Mouse (Mus musculus) right cerebral cortex, adult 2 months (tissue): Measurements from ENCODE around the gene Gm11099.

Experiments used
- DNase-seq, 2 experiments: peaks; one replicate each; pipeline ENCODE4 v3.0.0; 2021 to 2022; ENCODE audit warnings: low spot score in 2 of 2

The Gm11099 gene

DNA sequence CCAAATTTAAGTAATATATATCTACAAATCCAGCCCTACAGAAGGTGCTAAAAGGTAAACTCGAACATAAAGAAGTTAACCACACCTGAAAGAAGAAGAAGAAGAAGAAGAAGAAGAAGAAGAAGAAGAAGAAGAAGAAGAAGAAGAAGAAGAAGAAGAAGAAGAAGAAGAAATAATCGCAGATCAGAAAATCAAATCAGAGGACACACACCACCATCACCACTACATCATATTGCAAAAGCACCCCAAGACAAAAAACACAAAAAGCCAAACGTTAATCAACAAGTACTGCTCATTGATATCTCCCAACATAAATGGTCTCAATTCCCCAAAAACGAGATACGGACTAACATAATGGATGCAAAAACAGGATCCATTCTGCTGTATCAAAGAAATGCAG is at the start of gene Gm11099:
Gene Gm11099, plus strand, starts transcription at position 301 of the 400 bp plus-strand sequence.
- no peak for DNase-seq

DNA sequence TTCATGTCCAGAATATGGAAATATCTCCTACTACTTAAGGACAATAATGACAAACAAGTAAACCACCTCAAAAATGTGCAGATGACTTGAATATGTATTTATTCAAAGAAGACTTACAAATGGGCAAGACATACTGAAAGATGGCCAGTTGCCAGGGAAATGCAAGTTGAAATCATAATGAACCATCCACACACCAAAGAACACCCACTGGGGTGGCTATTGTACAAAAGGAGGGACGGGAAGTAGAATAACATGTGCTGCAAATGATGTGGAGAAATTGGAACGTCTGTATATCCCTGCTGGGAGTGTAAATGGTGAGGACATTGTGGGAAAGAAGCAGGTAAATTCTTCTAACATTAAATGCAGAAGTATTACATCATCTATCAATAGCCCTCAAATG is 46.3 kb upstream of the Gm11099 start:
- no peak for DNase-seq

DNA sequence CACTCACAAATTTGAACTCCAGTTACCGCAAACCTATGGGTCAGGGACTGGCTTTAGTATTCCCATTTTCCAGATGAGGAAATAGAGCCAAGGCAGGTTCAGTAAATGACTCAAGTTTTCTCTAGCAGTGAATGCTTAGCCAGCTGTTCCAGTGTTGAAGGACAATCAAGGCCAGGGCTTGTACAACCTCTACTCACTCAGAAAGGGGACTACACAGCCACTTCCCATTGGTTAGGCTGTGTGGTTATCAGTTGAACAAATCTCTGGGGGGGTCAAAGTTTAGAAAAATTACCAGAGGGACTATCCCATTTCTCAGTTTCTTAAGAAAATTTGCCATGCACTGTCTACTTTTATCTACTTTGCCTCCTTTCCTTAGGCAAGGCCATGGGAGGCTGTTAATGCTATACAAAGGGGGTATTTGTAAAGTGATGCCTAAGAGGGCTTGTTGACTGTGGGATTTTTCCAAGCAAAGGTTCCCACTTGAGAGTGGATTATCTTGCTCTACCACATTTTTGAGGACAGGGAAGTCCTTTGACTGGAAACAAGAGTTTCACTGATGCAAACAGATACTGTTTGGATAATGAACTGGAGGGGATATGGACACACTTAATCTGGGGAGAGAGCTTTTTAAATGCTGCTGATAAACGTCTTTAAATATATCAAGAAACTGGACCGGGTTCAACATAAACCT is 30.2 kb upstream of the Gm11099 start:
- no peak for DNase-seq

DNA sequence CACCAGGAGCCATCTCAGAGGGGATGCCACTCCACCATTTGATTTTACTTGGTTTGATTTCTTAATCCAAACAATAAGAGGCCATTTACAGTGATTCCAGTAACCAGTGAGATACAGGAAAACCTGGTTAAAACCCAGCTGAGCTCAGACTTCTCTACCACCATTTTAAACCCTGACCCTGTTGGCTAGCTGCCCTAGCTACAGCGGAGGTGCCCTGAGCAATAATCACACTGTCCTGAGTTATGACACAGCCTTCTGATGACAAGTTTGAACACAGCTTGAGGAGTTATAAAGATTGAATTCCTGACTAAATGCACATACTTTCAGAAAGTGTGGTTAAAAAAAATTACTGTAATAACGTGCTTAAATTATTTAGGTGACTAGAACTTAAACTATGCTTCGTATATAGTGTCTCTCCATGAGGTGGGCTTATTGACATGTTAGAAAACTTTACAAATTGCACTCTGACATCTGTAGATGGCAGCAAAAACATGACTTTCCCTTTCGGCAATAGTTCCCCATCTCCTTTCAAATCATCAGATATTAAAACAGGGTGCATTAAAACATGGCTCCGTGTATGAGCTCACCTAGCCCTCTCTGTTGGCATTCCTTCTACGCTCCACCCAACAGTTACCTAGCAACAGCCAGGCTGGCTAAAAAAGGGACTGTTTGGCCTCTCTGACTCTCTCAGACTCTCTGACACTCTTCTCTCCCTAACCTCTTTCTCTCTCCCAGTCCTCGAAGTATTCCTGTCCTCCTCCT is 29.1 kb upstream of the Gm11099 start:
- peak in 1 of 2 experiments; percentile 6 for DNase-seq

DNA sequence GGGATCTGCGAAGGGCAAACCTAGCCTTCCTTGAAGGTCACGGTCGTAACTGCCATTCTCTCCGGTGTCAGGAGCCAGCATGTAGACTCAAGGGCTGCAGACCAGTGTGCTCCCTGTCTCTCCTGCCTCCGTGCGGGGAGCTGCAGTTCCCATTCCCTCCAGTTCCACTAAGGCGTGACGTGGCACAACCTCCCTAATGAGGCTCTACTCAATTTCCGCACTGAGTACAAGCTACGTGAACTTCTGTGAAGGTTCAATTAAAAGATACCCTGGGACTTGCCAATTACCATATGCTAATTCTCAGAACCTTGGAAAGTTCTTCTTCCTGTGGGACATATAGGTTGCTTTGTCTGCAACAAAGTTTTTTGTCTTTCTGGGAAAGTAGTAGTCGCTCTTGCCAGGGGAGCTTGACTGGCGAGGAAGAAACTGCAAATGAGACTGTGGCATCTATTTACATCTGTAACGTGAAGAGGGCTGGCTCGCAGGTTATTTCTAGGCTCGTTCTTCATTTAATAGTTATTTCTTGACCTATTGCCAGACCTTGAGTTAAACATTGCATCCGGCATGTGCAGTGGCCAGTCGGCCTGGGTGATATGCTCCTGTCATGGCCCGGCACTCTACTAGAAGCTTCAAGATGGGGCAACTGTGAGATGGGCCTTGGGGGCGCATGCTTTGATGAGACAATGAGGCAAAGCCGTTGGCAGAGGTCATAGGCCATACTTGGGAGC is 26.8 kb upstream of the Gm11099 start:
- DNase-seq = no peak

DNA sequence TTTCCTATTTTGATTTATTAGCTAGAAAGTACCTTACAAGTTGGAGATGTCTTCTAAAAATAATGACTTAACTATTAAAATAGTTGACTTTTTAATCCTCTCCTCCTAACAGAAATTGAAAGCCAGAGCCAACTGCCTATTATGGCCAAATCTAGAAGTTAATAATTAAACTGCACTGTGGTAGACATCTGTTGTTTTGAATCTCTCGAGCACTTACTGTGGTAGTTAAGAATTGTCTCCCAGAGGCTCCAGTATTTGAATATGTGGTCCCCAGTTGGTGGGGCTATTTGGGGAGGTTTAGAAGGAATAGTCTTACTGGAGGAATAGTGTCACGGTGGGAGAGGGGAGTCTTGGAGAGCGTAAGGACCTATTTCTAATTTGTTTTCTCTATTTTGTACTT is 18.2 kb upstream of the Gm11099 start:
- no peak for DNase-seq

DNA sequence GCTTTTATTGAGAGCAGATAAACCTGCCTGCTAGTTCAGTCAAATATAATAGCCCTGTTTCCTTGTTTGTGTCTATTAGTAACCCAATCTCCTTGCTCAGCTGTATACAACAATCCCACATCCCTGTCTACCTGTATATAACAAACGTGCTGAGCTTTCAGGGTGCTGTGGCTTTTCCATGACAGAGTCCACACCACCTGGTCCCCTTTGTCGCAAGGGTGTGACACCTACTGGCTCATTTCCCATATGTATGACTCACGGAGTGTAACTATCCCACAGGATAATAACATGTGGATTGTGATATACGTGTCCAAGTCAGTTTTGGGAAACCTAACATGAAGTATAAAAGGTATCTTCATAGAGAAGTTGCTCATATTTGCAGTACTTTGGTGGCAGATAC is 16.8 kb upstream of the Gm11099 start:
- no peak for DNase-seq

DNA sequence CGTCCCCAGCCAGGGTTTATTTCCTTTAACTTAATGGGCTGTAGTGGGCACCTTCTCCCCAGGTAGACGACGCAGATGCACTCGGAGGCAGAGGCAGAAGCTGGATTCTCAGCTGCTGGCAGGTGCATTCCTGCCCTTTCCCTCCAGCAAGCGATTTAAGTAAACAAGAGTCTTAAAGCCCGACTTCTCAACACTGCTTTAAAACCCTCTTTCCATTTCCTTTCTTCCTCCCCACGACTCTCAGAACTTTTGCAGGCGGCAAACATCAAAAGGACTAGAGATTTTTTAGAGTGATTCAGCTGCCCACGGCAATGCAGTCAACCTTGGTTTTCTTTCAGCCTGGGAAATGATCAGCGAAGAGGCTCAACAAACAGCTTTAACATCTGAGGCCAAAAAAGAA is 14.7 kb upstream of the Gm11099 start:
- DNase-seq = no peak

DNA sequence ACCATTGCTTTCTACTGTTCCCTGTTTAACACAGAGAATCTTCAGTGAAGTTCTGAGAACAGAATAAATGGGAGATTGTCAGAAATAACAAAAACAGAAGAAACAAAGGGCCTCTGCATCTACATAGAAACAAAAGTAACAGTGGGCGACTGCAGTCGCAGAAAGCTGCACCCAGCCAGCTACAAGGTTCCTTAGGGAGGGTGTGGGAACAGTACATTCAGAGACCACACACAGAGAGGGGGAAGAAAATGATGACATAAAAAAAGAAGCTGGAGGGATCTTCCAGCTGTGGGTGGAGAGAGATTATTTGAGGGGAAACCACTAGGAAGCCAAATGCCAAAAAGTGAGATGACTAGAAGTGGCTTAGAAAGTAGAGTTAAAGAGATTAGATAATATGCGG is 20.6 kb downstream of the Gm11099 start:
- DNase-seq = peak; percentile 13 to 18

DNA sequence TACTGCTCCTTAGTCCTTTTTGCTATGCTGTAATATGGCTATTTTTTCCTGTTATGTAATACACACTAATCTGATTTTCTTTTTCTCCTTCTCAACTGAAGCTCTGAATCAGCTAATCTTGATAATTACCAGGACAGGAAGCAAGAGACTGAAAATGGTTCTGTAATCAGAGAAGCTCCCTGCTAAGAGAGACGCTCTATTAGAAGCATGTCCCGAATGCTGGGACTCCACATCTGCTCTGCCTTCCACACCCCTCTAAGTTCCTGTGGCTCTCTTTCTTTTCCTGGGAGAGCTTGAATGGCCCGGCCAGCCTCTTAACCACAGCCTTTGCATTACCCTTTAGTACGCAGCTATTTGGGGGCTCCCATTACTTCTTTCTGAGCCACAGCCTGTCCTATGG is 45.8 kb downstream of the Gm11099 start:
- DNase-seq = no peak

DNA sequence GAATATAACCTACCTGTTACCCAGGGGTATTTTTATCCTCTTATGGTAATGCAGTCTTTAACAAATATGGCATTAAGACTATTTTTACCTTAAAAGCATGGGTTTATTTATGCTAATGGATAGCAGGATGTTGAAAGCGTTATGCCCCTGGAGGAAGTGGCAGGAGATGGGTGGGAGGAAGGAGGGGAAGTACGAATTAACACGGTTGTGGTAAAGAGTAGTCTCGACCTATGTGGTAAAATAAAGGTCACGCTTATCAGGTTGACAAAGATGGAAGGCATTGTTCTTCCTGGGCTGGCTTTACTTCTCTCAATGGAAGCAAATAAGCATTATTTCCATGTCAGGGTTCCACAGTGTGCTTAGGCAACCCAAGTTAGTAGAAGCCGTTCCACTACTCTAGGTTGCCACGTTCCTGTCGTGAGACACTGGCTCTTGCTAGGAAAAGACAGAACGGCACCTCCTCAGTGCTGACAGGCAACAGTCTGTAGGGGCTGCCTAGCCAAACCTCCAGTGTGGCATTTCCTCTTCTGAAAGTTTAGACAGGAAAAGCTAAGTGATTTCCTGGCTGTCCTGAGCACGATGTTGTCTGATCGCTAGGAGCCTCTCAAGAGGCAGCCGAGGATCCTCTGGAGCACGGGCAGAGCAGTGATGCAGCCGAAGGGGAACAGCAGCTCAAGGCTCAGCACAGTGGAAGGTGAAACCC is 47.7 kb downstream of the Gm11099 start:
- DNase-seq = no peak

DNA sequence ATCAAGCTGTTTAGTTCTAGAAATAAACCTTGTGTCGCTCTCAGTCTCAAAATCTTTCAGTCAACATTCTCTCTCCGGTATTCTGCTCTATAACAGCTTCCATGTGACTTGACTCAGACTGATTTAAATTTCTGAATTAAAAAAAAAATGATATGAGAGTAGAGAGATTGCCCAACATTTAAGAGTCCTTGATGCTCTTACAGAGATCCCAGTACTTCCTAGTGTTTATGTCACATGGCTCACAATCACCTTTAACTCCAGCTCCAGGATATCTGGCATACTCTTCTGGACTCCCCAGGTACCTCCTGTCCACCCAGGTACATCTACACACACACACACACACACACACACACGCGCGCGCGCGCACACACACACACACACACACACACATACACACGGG is 53.1 kb downstream of the Gm11099 start:
- DNase-seq = no peak

DNA sequence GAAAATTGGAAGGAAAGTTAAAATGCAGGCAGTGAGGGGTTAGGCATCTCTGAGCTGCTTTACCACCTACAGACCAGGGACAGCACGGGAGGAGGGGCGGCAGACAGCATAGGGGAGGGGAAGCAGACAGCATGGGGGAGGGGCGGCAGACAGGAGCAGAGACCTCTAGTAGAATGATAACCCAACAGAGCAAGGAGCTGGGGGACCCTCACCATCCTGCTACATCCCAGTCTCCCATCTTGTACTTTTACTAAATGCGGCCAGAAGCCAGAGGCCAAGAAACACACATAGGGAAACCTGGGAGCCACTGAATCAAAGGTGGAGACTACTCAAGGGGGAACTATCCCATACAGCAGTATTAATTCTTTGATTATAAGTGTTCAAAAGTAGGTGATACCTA is 59.1 kb downstream of the Gm11099 start:
- DNase-seq = no peak

DNA sequence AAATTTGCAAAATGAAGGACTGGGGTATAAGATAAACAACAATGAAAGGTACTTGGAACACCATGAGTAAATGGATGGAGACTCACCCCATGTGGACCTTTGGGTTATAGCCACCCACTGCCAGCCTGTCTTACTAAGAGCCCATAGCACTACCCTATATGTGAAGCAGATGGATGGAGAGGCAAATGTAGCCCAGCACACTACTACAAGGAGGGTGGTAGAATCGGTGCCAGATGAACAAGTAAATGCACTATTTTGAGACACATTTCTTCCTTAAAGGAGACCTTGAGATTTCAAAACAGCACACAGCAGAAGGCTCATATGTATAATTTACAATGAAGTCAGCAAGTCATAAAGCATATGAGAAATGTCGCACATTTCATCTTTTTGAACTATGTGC is 66.3 kb downstream of the Gm11099 start:
- DNase-seq = no peak

DNA sequence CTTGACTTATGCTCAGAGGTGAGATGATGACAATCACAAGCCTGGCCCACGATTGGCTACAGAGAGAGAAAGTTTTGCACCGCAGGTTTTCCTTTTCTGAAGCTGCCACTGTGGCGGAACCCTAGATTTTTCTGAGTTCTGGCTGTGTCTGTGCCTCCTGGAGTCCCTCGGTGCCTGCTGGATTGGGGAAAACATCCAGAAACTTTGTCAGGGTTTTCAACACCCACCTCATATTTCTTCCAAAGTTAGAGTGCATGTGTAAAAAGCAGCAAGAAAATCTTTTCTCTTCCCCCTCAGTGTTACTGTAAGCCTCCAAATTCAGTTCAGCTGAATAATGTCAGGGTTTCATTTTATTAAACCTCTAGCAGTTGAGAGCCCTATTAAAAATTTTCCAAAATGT is 82.1 kb downstream of the Gm11099 start:
- DNase-seq = peak; percentile 9 to 20

DNA sequence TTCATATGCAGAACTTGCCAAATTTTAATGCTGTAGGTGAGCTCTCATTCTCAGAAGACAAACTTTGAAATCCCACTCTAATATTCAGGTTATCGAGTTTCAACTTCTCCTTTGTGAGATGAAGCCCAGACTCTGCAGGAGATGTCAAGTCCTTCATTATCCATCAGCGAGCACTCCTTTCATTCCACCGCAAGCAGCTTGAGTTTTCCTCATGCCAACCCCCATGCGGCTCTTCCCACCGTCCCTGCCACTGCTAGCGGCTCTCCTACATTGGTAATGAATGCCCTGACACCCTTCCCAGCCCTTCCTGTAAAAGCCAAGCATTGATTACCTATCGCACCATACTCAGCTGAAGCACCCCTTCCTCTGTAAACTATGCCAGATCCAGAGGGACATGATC is 89.6 kb downstream of the Gm11099 start:
- no peak for DNase-seq

DNA sequence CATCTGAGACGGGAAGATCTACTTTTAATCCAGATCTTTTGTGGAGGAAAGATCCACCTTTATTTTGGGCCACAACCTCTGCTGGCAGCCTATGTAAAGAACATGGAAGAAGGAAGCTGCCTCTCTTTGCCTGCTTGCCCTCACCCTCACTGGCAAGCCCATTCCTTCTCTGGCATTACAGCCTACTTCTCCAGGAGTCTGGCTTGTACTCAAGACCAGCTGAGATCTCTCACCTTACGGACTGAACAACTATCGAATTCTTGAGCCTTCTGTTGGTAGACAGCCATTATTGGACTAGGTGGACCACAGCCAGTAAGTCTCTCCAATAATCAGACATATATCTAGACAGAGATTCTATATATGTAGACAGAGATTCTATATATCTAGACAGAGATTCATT is 92.9 kb downstream of the Gm11099 start:
- DNase-seq = no peak

DNA sequence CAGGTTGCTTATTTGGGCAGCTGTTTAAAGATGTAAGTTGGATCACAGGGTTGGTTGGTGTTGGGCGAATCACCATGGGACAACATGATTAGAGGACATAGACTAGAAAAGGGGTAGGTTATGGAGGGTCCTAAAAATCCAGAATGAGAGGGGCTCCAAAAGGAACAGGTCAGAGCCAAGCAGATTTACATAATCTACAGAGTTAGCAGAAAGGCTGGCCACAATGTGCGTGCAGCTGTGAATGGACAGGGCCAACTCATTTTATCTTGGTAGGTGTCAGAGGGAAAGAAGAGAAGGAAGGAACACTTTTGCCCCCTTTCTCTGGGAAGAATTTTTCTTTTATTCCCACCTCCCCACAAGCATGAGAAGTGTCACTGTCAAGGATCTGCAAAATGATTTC is 97.1 kb downstream of the Gm11099 start:
- no peak for DNase-seq

DNA sequence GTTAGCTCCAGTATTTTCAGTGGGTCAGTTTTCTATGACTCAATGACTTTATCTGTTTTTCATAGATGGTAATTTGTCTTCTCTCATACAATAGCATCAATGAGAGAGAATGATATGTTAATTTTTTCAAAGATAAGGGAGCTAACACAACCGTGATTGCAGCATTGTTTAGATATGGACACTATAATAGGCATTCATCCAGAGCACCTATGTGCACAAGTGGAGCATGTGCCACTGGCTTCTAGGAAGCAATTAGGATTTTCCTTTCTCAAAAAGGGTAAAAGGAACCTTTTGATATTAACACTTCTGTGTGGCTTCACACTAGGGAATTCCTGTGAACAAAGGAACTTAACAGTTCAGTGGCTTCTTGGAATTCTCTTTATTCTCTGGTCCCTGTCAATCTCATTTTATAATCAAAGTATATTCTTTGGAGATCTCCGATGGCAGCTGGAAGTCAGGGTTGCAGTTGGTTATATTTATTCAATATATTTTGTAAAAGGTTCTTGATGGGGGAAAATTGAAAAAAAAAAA is 97.6 kb downstream of the Gm11099 start:
- DNase-seq = no peak
